Mouse (Mus musculus): ENCODE data around the gene Trim46. TPM values are rescaled to one million over a fixed set of nuclear protein-coding genes. Genes with fewer than 3 reads are reported as not detected.

The Trim46 gene
- total RNA-seq, 4 experiments from 2014 or later, result 66.2 to 74.6 (median 68.4) TPM

DNA sequence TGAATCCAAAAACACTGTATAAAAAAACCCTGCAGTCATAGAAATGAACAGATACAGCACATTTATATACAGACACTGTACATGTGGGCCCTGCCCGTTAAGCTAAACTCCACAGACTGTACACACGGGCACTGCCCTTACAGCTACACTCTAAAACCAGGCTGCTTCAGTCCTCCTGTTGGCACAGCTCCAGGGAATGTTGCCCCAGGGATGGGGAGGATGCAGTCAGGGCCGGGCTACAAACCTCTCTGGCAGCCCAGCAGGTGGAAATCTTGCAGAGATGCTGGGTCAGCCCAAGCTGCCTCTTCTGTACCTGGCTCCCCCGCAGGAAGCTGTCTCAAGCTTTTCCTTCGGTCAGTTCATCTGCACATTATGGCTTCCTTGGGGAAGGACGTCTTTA lies 25.7 kb upstream of the Trim46 start:
- no peak for DNase-seq (ENCODE audit: low spot score in 2 of 2)

DNA sequence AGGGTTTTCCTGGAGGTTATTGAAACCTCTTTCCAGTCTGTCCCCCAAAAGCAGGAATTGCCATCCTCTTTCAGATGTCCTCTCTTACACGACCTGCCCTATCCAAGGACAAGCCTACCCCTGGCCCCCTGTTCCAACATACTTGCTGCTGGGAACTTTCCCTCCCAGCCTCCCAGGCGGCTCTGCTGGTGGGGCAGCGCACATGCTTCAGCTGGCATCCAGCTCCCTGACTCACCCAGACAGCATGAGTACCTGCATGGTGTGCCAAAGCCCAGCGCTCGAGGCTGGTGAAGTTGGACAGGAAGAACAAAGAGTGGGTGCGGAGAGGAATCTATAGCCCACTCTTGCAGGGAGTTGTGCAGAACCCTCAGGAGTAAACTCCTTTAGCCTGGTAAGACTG lies 24.8 kb upstream of the Trim46 start:
- peak in 1 of 2 experiments; percentile 84 for DNase-seq (ENCODE audit: low spot score in 2 of 2)

DNA sequence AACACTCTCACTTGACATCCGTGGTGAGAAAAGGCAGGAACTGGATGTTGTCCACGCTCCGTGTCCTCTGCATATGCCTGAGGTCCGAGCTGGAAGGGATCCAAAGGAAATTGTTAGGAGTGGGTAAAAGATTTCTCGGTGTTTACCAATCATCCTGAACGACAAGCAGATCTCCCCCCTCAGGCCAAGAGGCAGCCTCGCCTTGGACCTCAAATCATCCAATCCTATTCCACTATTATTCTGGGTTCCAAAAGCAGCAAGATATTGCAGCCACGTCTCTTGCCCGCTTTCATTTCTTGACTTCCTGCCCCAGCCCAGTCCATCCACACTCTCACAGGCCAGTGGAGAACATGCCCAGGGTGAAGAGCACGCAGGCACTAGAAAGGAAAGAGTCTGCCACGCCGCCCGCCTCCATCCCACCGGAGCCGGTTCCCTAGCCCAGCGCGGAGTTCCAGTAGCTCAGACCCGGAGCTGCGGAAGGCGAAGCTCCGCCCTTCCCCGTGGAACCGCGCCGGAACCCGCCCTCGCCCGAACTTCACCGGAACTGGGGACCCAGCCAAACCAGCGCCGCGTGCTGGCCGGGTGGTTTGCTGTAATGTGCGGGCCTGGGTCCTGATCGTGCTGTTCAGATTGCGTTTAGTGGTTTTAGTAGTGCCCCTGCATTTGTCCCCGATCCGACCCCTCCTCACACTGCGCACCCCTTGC lies 24.1 kb upstream of the Trim46 start, which contains the start of gene Slc50a1:
Gene Slc50a1 (minus strand): TSS at position 520 of the 705 bp plus-strand sequence.
- DNase-seq (ENCODE audit: low spot score in 2 of 2), result peak; percentile 67 to 73

DNA sequence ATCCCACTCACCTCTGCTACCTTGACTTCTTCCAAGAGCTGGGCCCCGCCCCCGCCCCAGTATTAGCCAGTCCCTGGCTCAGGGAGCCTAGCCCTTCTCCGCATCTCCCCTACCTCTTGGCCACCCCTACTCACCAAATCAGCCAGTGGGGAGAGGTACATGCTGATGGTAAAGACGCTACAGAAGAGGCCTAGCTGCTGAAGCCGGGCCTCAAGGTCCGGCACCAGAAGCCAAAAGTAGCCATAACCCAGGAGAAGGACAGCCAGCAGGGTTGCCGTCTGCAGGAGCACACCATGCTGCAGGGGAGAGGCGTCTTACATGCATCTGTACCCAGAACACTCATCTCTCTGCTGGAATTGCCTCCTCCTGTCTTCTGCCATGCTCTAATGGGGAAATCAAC lies 22.8 kb upstream of the Trim46 start:
- DNase-seq (ENCODE audit: low spot score in 2 of 2), result no peak

DNA sequence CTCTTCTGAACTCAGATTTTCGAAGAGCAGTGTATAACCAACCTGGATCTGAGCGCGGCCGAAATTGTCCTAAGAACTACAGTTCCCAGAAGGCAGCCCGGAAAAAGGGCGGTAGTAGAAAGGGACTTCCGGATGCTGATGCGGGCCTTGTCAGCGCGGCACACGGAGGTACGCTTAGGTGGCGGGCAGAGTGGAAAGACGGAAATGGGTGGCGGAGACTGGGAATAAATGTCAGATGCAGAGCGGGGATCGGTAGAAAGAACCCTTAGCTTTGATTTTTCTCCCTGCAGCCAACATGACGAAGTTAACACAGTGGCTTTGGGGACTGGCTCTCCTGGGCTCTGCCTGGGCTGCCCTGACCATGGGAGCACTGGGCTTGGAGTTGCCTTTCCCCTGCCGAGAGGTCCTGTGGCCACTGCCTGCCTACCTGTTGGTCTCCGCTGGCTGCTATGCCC lies 20.4 kb upstream of the Trim46 start:
- peak; percentile 65 to 74 for DNase-seq (ENCODE audit: low spot score in 2 of 2)

DNA sequence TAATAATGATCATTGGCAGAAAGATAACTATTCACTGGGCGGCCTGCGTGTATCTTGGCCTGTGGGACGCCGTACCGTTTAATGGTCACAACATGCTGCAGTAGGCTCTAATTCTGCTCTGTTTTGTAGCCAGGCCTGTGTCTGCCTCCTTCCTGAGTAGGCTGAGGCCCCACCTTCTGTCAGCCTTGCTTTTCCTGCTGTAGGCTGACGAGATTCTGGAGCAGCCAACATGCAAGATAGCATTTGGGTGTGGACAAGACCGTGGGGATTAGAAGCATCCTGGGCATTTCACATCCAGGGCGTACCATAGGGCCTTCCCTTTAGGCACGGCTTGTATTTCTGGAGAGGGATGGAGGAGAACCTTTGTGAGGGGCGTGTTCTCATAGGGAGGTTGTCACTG lies 16.3 kb upstream of the Trim46 start:
- DNase-seq (ENCODE audit: low spot score in 2 of 2), result no peak

DNA sequence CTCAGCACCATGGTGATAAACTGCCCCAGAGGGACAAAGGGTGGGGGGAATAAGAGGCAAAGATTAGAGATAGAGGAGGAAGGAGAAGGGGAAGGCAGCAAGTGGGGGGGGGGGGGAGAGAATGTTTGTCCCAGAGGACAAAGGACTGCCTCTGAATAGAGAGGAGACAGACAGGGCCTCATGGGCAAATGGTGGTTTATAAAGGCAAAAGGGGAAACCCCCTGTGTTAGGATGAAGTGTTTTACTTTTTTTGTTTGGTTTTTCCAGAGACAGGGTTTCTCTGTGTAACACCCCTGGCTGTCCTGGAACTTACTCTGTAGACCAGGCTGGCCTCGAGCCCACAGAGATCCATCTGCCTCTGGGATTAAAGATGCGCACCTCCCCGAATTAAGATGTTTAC lies 14.1 kb upstream of the Trim46 start:
- no peak for DNase-seq (ENCODE audit: low spot score in 2 of 2)

DNA sequence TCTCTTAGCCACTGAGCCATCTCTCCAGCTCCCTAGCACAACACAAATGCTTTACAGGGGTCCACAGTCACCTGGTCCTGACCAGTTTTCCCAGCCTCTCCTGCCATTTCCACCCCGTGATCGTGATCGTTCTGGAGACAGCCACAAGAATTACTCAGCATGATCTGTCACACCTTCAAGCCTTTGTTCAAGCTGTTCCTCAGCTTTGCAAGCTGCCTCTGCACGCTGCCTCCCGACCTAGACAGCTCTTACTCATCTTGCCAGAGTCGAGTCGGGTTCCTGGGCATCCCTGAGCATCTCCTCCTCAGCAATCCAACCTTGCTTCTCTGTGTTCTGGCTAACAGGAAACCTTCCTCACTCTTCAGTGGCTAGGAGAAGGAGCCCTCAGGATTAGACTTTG lies 13.0 kb upstream of the Trim46 start, which contains the start of gene Dpm3:
Gene Dpm3 (plus strand): TSS at position 283 of the 400 bp plus-strand sequence.
- DNase-seq (ENCODE audit: low spot score in 2 of 2), result no peak

DNA sequence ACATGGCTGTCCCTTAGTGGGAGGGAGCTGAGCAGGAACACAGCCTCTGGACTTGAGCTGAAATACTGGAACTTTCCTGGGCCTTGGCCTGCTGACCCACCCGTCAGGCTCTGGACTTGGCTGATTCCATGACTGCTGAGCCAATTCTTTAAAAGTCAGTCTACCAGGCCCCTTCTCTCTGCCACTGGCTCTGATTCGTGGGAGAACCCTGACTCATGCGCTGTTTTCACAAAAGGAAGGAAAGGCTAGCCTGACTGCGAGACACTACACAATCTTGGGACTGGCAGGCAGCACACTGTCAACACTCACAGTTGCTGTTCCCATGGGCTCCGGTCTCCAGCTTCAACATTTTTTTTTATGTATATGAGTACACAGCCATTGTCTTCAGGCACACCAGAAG lies 10.1 kb upstream of the Trim46 start:
- no peak for DNase-seq (ENCODE audit: low spot score in 2 of 2)

DNA sequence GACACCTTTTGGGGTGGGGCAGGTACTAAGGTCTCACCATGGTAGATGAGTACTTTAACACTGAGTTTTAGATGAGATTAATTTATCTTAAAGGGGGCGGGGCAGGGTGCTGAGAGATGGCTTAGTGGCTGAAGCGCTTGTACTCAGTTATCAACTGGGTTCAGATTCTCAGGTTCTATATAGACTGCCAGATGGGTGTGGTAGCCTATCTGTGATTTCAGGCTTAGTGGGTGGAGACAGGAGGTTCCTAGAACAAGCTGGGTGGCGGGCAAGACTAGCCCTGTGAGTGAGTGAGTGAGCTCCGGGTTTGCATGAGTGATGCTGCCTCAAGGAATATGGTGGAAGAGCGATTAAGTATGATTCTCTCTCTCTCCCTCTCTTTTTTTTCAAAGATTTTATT lies 8.9 kb upstream of the Trim46 start:
- DNase-seq (ENCODE audit: low spot score in 2 of 2), result no peak

DNA sequence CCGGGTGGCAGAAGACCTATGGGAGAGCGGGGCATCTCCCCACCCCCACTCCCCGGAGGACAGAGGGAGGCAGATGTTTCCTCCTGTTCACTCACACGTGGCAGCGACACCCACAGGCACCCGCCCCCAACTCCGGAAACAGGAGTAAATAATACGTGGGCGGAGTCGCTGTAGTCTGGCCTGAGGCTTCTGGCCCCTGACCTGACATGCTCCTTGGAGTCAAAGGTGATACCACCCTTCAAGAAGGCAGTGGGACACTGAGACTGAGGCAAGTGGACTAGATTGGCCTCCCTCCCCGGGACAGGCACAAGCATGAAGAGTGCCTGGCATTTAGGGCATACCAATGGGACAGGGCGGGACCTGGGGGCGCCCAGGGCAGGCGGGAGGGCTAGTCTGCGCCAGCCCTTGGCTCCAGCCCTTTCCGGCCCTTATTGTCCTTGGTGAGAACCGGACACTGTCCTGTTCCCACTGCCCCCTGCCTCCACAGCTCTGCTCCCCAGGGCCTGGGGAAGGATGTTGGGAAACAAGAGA lies 5.3 kb upstream of the Trim46 start:
- no peak for DNase-seq (ENCODE audit: low spot score in 2 of 2)

DNA sequence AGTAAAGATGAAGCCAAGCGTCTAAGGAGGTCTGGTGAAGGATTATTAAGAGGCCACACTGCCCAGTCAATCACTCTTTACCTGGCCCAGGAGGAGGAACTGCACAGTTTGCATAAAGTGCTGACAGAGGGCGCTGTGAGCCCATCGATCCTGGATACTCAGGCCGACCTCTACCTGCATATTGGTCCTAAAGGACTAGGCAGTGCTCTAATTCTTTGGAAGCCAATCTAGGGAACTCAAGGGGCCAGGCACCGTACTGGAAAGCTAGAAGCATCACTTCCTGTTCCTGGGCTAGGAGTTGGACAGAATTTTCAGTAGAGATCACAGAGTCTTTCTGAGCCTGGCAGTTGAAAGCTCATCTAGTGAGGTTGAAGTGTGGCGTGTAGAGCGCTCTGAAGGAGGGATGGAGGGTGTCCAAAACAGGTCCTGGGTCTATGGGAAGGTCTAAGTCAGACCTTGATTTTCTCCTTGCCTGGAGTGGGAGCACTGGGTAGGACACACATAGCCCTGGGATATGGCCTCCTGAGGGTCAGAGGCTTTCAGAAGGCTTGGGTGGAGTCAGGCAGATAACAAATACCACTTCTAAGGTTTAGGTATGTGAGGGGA lies 4.4 kb upstream of the Trim46 start:
- no peak for DNase-seq (ENCODE audit: low spot score in 2 of 2)

DNA sequence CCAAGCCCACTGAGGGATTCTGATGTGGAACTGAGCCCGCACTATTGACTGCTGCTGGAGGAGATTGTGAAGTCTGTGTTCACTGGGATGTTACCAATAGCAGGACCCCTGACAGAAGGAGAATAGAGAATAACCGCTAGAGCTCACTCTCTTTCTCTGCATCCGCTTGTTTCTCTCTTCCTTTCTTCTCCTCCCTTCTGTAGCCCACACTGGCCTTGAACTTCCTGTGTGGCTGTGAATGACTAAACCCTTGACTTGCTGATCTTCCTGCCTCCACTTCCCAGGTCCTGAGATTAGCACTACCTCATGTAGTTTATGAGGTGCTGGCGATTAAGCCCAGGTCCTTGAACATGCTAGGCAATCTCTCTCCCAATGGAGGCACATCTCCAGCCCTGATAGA lies 1.4 kb upstream of the Trim46 start:
- no peak for DNase-seq (ENCODE audit: low spot score in 2 of 2)

DNA sequence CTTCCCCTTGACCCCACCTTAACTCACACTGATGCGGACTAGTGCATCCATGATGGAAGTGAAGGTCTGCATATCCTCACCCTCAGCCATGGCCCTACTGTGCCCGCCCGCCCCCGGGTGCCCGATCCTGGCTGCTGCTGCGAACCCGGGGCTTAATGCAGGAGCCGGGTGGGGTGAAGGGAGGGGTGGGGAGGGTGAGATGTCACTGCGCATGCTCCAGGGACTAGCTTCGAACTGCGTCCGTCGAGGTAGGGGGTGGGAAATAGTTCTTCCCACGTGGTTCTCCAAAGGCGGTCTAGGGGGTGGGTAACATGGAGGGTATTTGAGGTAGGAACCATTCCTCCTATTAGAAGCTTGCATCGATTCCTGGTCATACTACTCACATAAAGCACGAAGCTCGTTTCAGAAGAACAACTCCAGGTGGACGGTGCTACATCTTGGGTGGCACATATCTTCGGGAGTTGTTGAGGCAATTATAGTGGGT lies 379 bp downstream of the Trim46 start, which contains the start of gene Krtcap2:
Gene Krtcap2 (plus strand): TSS at position 279 of the 484 bp plus-strand sequence.
- DNase-seq (ENCODE audit: low spot score in 2 of 2), result peak in 1 of 2 experiments; percentile 71

DNA sequence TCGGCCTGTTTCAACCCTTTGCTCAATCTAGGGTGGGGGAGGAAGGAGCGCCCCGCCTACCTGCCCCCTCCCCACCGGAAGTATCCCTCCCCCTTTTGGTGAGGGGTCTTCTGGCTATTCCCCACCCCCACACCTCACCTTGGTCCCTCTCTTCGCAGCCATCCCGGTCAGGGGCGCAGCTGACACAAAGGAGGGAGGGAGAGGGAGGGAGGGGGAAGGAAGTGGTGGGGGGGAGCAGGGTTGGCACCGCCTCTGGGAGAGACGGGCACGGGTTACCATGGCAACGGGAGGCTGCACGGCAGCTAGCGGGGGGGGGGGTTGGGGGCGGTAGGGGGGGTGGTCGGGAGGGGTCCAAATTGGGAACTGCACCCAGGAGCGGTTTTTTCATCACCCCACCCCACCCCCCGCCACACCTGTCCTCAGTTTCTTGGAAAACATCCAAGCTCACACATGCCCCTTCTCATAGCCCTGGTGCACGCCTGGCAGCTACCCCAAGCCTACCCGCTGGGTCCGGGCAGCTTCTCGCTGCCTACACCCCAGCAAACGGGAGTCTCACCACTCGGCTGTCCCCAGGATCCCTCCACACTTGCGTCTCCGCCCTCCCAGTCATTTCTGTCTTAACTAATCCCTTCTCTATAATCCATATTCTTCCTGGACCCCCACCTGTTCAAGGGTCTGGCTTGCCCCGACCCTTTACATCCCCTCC lies 974 bp downstream of the Trim46 start:
- DNase-seq (ENCODE audit: low spot score in 2 of 2), result peak in 1 of 2 experiments; percentile 74

DNA sequence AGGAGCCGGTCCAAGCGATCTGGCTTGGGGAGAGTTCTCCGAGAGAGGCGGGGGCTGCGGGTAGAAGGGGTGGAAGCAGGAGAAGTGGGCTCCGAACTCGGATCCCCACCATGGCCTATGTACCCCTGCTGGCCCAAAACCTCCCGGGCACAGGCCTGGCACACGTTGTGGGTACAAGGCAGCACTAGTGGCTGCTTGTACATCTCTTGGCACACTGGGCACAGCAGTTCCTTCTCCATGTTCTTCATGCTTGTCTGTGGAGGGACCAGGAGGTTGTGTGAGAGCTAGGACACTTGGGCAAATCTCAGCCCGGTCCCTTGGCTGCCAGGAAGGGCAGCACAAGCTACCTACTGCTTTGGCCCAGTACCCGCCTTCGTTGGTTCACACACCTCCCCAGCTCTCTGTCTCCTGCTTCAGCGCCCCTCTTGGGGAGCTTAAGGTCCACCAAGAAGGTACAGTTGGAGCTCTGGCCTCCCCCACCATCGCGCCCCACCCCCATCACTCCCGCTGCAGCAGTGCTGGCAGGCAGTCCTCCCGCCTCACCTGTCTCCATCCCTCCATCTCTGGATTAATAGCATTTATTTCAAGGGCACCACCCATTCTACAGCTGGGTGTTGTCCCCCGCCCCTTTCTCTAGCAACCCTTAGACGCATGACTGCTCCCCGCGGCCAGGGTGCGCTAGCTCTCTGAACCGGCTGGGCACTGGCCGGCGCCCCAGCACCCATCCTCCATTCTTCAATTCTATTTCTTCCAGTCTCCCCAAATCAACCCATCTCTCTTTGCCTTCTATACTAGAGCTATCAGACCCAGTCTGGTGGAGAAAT lies 1.7 kb downstream of the Trim46 start:
- no peak for DNase-seq (ENCODE audit: low spot score in 2 of 2)

DNA sequence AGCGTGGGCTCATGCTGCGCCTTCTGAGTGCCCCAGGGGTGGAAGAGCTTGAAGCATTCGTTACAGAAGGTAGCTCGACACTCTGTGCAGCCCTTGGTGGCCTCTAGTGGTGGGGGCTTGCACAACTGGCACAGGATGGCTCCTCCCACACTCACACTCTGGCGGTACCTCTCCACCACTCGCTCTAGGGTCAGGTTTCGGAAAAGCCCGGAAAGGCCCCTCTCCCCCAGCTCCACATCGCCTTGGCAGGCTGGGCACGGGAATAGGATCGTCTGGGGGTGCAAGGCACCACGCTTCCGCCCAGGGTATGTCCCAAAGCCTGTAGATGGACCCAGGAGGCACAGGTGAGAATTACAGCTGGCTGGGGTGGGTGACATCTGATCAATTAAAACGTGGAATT lies 2.5 kb downstream of the Trim46 start:
- DNase-seq (ENCODE audit: low spot score in 2 of 2), result no peak

DNA sequence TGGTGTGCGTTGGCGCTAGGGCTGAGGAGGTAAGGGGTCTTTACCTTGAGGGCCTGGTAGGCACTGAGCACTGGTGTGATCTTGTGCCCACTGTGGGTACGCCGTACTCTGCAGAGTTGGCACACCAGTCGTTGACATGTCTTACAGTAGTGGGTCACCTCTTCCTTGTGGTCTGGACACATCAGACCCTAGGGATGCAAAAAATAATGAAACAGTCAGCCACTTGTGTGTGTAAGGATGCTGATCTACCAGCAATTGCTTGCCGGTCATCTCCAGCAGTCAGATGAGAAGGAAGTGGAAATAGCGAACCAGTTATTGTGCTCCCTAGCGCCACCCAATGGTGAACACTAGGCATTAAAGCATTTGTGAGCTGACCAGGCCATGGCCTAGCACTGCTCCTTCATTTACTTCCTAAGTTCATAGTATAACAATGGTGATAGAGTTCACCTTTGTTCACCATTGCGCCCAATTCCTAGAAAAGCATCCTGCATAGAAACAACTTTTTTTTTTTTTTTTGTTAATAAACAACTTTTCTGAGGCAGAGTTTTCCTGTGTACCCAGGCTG lies 3.7 kb downstream of the Trim46 start:
- DNase-seq (ENCODE audit: low spot score in 2 of 2), result no peak

DNA sequence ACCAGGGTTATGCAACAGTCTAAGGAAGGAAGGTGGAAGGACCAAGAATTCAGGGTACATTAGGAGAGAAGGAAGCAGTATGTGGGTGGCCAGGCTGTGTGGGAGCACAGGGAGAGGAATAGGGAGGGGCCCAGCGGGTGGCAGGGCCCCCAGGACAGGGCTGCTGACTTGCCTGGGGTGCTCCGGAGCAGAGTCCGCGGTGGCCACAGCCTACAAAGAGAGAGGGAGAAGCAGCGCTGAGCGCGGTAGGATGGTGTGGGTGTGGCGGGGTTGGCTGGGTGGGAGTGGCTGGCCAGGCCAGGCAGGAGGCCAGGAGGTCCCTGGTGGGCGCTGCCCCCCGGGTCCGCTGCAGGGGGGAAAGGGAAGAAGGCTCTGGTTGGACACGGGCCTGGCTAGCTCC lies 7.6 kb downstream of the Trim46 start:
- DNase-seq (ENCODE audit: low spot score in 2 of 2), result no peak

DNA sequence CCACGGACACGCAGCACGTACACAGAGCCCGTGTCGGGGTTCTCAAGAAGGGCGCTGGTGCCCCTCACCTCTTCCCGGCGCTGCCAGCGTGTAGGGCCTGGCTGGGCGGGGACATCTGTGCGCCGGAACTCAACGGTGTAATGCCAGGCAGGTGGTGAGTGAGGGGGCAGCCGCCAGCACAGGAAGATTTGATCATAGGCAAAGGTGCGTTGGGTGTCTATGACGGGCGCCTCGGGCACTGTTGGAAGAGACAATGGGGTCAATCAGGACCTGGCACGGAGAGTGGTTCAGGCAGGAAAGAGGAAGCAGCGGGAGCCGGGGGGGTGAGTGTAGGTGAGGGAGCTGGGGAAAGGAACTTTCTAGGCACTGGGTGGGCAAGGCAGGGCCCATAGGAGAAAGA lies 8.4 kb downstream of the Trim46 start:
- DNase-seq (ENCODE audit: low spot score in 2 of 2), result no peak

DNA sequence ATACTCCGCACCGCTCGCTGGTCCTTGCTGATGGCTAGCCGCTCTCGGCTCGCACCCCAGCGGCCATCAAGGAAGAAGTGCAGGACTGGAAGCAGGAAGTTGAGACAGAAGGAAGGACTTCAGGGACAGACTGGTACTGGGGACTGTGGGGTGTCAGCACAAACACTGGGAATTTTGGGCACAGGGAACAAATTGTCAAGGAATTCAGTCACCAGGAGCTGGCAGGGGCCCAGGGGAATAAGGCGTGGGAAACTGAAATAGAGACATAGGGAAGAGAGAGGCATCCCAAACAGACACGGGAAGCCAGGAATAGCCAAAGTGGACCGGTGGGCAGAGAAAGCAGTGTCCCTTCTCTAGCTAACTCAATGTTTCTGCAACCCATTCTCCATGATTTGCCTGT lies 9.6 kb downstream of the Trim46 start:
- no peak for DNase-seq (ENCODE audit: low spot score in 2 of 2)

All from left cerebral cortex, adult 8-10 months (tissue).